Mouse (Mus musculus) brain, embryonic 14.5 days (tissue): ENCODE data around the gene Ssbp2.

Source experiments
- CTCF ChIP-seq: fragments of 200-500 bp; IDR thresholded peaks from 2 replicates; pipeline ENCODE4 v1.5.1; 2012; ENCODE audit warnings: inconsistent platforms, mild to moderate bottlenecking, moderate library complexity, borderline replicate concordance; ENCODE audit not compliant: insufficient read depth, insufficient read length; ENCODE audit errors: extremely low read depth
- POLR2A ChIP-seq: fragments of 200-500 bp; IDR thresholded peaks from 2 replicates; pipeline ENCODE4 v1.6.1; 2012; ENCODE audit warnings: mild to moderate bottlenecking, inconsistent platforms, borderline replicate concordance; ENCODE audit not compliant: poor library complexity, insufficient read depth, insufficient read length, severe bottlenecking; ENCODE audit errors: extremely low read depth

- TF ChIP-seq CTCF, result no peak
- no peak for TF ChIP-seq POLR2A
Observed at GRCm38 (mm10) chr13:91497055-91497454, 37.0 kb downstream of the Ssbp2 start.
